Mouse (Mus musculus) bone marrow, adult 2 months (tissue): Measurements from ENCODE around the gene Mknk2. TPM values are rescaled to one million over a fixed set of nuclear protein-coding genes. Genes with fewer than 3 reads are reported as not detected.

Source experiments
- H3K27ac ChIP-seq: fragments of 200-500 bp; 2 replicates; pipeline ENCODE4 v1.5.1; 2012; ENCODE audit warnings: low read depth, mild to moderate bottlenecking, control low read depth, inconsistent platforms, low read length; ENCODE audit not compliant: control insufficient read depth, poor library complexity, insufficient read depth
- H3K4me1 ChIP-seq: fragments of 200-500 bp; 2 replicates; pipeline ENCODE4 v1.6.1; 2011; ENCODE audit warnings: low read length; ENCODE audit not compliant: control insufficient read depth, insufficient read depth
- H3K4me3 ChIP-seq: fragments of 200-500 bp; replicated peaks from 2 replicates; pipeline ENCODE3; 2011; ENCODE audit warnings: mild to moderate bottlenecking, low read depth, low read length, control low read depth; ENCODE audit not compliant: control insufficient read depth
- CTCF ChIP-seq: fragments of 200-500 bp; IDR thresholded peaks from 2 replicates; pipeline ENCODE4 v1.5.1; 2011; ENCODE audit warnings: low read length, control low read depth; ENCODE audit not compliant: control insufficient read depth, insufficient read depth
- POLR2A ChIP-seq: fragments of 200-500 bp; IDR thresholded peaks from 2 replicates; pipeline ENCODE4 v1.6.1; 2011; ENCODE audit warnings: low read depth, mild to moderate bottlenecking, control low read depth, low read length, borderline replicate concordance; ENCODE audit not compliant: control insufficient read depth
- WGBS: fragments of 180-500 bp; shearing (Covaris S2); methylation state at CpG from one replicate; pipeline ENCODE4 v1.1.7; 2018; 5-methylcytosine and 5-hydroxymethylcytosine counted together
- polyA plus RNA-seq: library from polyadenylated mRNA; stranded (reverse); fragments of >200 nt; gene quantifications from 2 replicates; pipeline ENCODE4 v1.2.4, GENCODE M21; 2011; ENCODE audit warnings: low replicate concordance; ENCODE audit not compliant: missing spikeins, insufficient read depth, insufficient read length

Mknk2 gene
- polyA plus RNA-seq, 1 experiment = 89.6 TPM

DNA sequence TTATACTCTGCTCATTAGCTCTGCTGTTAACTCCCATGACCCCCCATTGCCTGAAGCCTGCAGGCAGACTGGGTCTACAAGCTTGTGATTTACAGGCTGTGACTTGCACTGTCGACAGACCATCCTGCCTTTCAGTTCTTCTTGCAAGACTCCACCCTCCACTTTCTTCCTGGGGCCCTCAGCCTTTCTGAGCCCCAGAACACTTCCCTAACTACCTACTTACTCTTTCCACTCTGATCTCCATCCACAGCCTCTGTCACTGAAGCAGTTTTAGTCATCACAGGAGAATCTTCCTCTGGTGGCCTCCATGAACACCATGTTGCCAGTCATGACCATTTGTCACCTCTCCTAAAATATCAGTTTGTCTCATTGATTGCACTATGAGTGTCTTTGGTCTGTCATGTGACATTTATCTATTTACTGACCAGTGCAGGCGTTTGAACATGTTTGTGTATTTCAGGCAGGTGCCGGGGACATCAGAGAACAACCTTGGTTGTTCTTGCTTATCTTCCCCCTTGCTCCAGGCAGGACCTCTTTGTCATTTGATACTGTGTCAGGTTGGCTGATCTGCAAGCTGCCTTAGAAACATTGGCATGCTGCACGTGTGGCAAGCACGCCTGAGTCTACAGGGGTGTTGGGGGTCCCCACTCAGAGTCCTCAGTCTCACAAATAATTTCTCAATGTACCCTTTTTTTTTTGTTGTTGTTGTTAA lies 14.3 kb downstream of the Mknk2 start:
- H3K4me3 ChIP-seq = no peak overlapping the region
- 20% methylated on average over 5 of the region's 5 CpGs for WGBS
- peaks cover 6% of the 10 kb centered on the region for H3K4me1 ChIP-seq
- H3K27ac ChIP-seq = peak overlapping the region; percentile 68
- TF ChIP-seq POLR2A (no peak), CTCF (no peak)

DNA sequence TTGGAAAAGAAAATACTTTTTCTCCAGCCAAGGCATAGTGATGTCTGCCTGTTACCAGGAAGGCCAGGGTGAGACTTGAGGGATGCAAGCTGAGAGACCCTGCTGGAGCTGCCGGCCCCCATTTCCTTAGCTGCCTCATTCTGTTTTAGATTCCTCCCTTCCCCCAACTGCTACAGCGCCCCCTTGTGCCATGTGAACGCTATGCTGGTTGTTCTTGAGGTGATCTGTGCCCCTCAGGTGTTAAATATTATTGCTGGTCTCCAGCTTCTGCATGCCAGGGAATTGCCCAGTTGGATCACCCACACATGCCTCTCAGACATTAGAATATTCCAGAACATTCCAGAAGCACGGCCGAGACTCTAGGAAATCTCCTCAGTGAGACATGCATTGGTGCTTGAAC lies 16.8 kb downstream of the Mknk2 start:
- TF ChIP-seq POLR2A (no peak), CTCF (peak; percentile 84)
- Histone ChIP-seq H3K27ac (no peak overlapping the region), H3K4me1 (peaks cover 12% of the 10 kb centered on the region), H3K4me3 (no peak overlapping the region)
- 35% methylated on average over 5 of the region's 5 CpGs for WGBS

DNA sequence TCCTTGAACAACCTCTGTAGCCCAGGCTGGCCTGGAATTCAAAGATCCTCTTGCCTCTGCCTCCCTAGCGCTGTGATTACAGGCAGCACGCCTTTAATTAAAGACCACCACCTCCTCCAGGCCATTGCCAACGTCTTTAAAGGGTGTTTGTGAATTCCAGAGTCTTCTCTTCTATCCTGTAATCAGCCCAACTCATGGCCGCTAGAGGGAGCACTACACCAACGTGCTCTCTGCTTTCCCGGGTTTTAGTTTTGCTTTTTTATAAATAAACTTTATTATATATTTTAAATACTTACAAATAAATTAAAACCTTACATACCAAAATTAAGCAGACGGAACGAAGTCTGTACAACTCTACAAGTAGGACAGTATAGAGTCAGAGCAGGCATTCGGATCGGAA lies 18.7 kb downstream of the Mknk2 start:
- no peak overlapping the region for H3K4me3 ChIP-seq
- H3K27ac ChIP-seq = peak overlapping the region; percentile 62
- no peak for TF ChIP-seq POLR2A
- TF ChIP-seq CTCF = peak; percentile 73
- H3K4me1 ChIP-seq = peaks cover 10% of the 10 kb centered on the region
- 11% methylated on average over 10 of the region's 10 CpGs for WGBS

DNA sequence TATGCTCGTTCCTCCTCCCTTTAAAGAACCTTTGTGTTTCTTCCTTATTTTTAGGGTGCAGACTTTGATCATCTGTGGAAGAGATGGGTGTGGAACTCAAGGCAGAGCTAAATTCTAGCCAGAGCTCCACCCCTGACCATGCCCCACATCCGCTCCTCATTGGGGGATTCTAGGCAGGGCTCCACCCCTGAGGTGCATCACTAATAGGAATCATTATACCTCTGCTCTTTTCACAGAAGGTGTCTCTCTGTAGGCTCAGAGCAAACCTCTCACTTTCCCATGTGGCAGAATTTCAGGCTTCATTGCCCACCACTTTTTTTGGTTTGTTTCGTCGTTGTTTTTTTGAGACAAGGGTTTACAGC lies 19.1 kb downstream of the Mknk2 start:
- Histone ChIP-seq H3K27ac (peak overlapping the region; percentile 62), H3K4me3 (no peak overlapping the region), H3K4me1 (peaks cover 9% of the 10 kb centered on the region)
- 10% methylated on average over 4 of the region's 4 CpGs for WGBS
- TF ChIP-seq POLR2A = no peak
- TF ChIP-seq CTCF = no peak

DNA sequence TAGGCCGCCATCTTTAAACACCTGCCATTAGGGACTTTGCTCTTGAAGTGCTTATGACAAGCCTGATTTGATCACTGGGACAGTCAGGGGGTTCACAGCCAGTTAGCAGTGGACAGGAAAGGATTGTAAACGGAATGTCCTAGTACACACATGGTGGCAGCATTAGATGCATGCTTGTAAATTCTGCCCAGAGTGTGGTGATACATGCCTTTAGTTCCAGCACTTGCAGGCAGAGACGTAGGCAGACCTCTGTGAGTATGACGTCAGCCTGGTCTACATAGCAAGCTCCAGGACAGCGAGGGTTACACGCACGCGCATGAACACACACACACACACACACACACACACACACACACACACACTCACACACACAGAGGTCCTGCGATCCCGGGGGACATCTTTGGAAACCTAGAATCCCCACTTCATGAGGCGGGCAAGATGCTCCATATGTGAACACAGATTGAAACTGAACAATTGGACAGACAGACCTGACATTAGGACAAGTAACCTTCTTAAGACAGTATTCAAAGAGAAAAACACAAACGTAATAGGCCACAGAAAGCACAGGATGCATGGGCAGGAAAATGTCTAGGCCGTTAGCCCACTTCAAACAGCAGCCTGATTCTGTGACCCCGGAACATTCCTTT lies 19.6 kb downstream of the Mknk2 start:
- TF ChIP-seq CTCF = no peak
- no peak for TF ChIP-seq POLR2A
- Histone ChIP-seq H3K4me1 (peaks cover 8% of the 10 kb centered on the region), H3K4me3 (no peak overlapping the region), H3K27ac (peak overlapping the region; percentile 7; the same call in 1 of the 2 replicates)
- WGBS = 43% methylated on average over 14 of the region's 14 CpGs

DNA sequence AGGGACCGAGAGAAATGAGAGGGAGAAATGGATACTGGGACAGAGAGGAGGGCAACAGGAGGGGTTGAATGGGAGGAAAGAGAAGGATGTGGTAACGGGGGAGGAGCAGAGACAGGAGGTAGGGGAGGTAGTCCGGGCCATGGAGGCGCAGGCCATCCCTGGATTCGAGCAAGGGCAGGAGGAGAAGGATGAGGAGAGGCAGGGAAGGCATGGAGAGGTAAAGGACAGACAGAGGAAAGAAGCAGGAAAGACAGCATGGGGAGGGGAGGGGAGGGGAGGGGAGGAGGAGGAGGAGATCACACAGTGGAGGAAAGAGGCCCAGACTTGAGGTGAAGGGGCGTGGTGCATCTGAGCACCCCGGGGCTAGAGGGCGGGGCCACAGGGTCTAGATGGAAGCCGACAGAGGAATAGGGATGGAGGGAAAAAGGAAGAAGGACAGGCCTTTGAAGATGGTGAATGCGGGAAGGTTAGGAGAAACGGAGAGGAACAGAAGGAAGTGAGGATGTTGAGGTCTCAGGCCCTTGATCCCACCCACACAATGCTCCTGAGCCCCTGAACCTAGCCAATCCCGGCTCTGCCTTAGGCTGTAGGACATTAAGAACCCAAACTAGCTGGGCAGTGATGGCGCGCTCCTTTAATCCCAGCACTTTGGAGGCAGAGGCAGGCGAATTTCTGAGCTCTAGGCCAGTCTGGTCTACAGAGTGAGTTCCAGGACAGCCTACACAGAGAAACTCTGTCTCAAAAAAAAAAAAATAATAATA lies 20.9 kb downstream of the Mknk2 start, which contains the start of gene Btbd2:
Btbd2 (minus strand) TSS at position 209 of the 761 bp plus-strand sequence.
- Histone ChIP-seq H3K27ac (peak within 1 kb of the TSS; percentile 36), H3K4me3 (peak within 1 kb of the TSS; percentile 94), H3K4me1 (peaks cover 6% of the 10 kb centered on the region)
- 43% methylated on average over 15 of the region's 15 CpGs for WGBS
- no peak for TF ChIP-seq CTCF
- TF ChIP-seq POLR2A = 0 out of 2 replicates have a peak, but pooled peaks have one; percentile 9

DNA sequence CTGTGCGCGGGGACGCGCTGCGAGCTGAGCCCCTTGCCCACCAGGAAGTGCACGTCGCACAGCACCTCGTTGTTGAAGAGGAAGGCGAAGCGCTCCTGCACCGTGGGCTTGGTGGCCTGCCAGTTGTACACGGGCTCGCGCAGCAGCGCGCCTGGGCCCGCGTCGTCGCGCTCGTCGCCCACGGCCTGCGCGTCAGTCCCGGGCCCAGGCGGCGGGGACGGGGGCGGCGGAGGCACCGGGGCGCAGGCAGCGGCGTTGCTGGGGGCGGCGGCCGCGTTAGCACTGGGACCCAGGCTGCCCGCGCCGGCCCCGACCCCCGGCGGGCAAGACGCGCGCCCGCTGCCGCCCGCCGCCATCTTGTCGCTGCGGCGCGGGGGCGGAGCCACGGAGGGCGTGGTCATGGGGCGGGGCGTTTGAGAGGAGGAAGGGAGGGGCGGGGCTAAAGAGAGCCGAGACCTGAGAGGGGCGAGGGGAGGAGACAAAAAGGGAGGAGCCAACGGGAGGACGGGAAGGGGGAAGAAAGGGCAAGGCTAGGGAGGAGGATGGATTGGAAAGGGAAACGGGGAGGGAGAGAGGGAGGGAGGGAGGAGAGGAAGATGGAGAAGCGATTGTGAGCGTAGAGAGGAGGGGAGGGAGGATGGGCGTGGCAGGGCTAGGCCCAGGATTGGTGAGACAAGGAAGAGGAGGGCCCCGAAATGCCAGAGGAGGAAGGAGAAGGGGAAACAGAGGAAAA lies 21.6 kb downstream of the Mknk2 start:
- H3K4me1 ChIP-seq = peaks cover 6% of the 10 kb centered on the region
- H3K4me3 ChIP-seq = peak overlapping the region; percentile 94
- WGBS = under 1% methylated on average over 71 of the region's 72 CpGs
- TF ChIP-seq POLR2A (no peak; the same call in 1 of the 2 replicates), CTCF (no peak)
- peak overlapping the region; percentile 36 for H3K27ac ChIP-seq
